Mouse (Mus musculus): ENCODE measurements around the gene Elmo1.

- TF ChIP-seq CTCF (IDR thresholded peaks at IDR 0.05; ENCODE audit: low read depth, low read length) (no peak), POLR2A (IDR thresholded peaks at IDR 0.05; ENCODE audit: extremely low read depth, insufficient read depth, low read length) (no peak)
Measured at GRCm38 (mm10) chr13:20301760-20302159, 211.4 kb downstream of the Elmo1 start.

Measured in liver, adult 2 months (tissue).